Mouse (Mus musculus): Measurements from ENCODE around the gene Il2ra. TPM values are rescaled to one million over a fixed set of nuclear protein-coding genes. Genes with fewer than 3 reads are reported as not detected.
"Not testable (repeated sequence)": the region's sequence is repeated elsewhere in the genome, so short reads cannot be mapped to it uniquely, and the experiment has no call there.

Gene Il2ra
- polyA plus RNA-seq (2015; fragmentation: Nextera tagmentation; extraction: Ambion mirVana) = not detected in 2 replicates

- H3K9ac ChIP-seq (ENCODE audit: low read depth, low read length) = no peak within 1 kb of the TSS
- no peaks in the 10 kb centered on the region for H3K9me3 ChIP-seq (replicated peaks; ENCODE audit: control insufficient read depth, low read length)
- no peaks in the 10 kb centered on the region for H3K27me3 ChIP-seq (ENCODE audit: control insufficient read depth, insufficient read depth, low read depth, low read length)
- no peak within 1 kb of the TSS for H3K4me2 ChIP-seq (ENCODE audit: low read depth, low read length)
- ATAC-seq (ENCODE audit: low read depth) = no peak
- 70% methylated on average over 3 of the region's 3 CpGs for WGBS (ENCODE audit: insufficient replicate concordance)
- H3K4me3 ChIP-seq (ENCODE audit: low read depth, low read length) = no peak within 1 kb of the TSS
- H3K36me3 ChIP-seq (ENCODE audit: control insufficient read depth, insufficient read depth) = no peaks in the 10 kb centered on the region
- H3K4me1 ChIP-seq (ENCODE audit: control insufficient read depth, low read depth, low read length) = no peaks in the 10 kb centered on the region
- H3K27ac ChIP-seq (ENCODE audit: low read length) = no peak within 1 kb of the TSS
Observed at GRCm38 (mm10) chr2:11642451-11642941, at the start of gene Il2ra. Gene Il2ra (plus strand): TSS chr2:11642807.

GRCm38 (mm10) chr2:11596690-11597089, 45.9 kb upstream of the Il2ra start:
- H3K36me3 ChIP-seq (ENCODE audit: control insufficient read depth, insufficient read depth) = peaks cover 34% of the 10 kb centered on the region
- ATAC-seq (ENCODE audit: low read depth) = peak; percentile 48; the same call in 1 of the 2 replicates
- H3K27ac ChIP-seq (ENCODE audit: low read length) = no peak overlapping the region
- no peaks in the 10 kb centered on the region for H3K9me3 ChIP-seq (replicated peaks; ENCODE audit: control insufficient read depth, low read length)
- H3K4me2 ChIP-seq (ENCODE audit: low read depth, low read length) = no peak overlapping the region
- no peak overlapping the region for H3K4me3 ChIP-seq (ENCODE audit: low read depth, low read length)
- 60% methylated on average over 2 of the region's 2 CpGs for WGBS (ENCODE audit: insufficient replicate concordance)
- H3K27me3 ChIP-seq (ENCODE audit: control insufficient read depth, insufficient read depth, low read depth, low read length) = no peaks in the 10 kb centered on the region
- H3K4me1 ChIP-seq (ENCODE audit: control insufficient read depth, low read depth, low read length) = peaks cover 5% of the 10 kb centered on the region
- H3K9ac ChIP-seq (ENCODE audit: low read depth, low read length) = no peak overlapping the region

DNA sequence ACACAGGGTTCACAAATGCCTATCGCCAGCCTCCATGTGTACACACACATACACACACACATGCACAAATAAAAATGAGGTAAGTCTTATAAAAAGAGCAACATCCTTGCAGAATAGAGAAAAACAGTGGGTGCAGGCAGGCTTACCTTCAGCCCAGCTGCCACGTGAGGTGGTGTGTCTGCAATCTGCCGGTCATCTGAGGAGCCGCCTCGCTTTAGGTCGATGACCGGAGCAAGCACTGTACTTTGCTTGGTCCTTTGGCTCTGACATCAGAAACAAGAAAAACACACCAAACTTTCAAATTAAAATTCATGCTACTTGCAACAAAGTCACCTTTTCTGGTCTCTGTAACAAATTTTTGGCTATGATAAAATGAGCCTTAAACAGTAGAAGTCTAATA, 44.7 kb upstream of the Il2ra start:
- WGBS (ENCODE audit: insufficient replicate concordance) = 86% methylated on average over 7 of the region's 7 CpGs
- peaks cover 30% of the 10 kb centered on the region for H3K36me3 ChIP-seq (ENCODE audit: control insufficient read depth, insufficient read depth)
- no peaks in the 10 kb centered on the region for H3K9me3 ChIP-seq (replicated peaks; ENCODE audit: control insufficient read depth, low read length)
- no peaks in the 10 kb centered on the region for H3K27me3 ChIP-seq (ENCODE audit: control insufficient read depth, insufficient read depth, low read depth, low read length)
- ATAC-seq (ENCODE audit: low read depth) = no peak
- no peak overlapping the region for H3K4me3 ChIP-seq (ENCODE audit: low read depth, low read length)
- H3K9ac ChIP-seq (ENCODE audit: low read depth, low read length) = no peak overlapping the region
- H3K27ac ChIP-seq (ENCODE audit: low read length) = no peak overlapping the region
- H3K4me2 ChIP-seq (ENCODE audit: low read depth, low read length) = no peak overlapping the region
- H3K4me1 ChIP-seq (ENCODE audit: control insufficient read depth, low read depth, low read length) = peaks cover 11% of the 10 kb centered on the region

DNA sequence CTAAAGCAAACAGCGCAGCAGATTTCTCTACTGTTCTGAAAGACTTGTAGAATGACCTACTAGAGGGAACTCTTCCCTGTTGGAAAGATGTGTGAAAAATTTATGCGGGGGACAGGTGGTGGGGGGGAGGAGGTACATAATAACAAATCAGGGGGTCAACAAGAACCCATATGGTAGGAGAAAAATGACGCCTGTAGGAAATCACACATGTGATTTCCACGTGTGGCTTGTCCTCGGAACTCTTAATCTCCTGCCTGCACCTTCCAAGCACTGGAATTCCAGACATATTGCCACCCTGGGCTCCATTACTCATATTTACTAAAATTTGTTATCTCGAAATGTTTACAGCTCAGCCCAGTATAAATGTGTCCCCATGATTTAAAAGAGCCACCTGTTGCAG, 40.8 kb upstream of the Il2ra start:
- H3K9me3 ChIP-seq (replicated peaks; ENCODE audit: control insufficient read depth, low read length) = no peaks in the 10 kb centered on the region

GRCm38 (mm10) chr2:11602506-11603489, 39.8 kb upstream of the Il2ra start:
- WGBS (ENCODE audit: insufficient replicate concordance) = under 1% methylated on average over 78 of the region's 78 CpGs
- peak overlapping the region; percentile 82 for H3K4me2 ChIP-seq (ENCODE audit: low read depth, low read length)
- peak overlapping the region; percentile 48 for H3K27ac ChIP-seq (ENCODE audit: low read length)
- H3K9ac ChIP-seq (ENCODE audit: low read depth, low read length) = peak overlapping the region; percentile 95
- H3K4me1 ChIP-seq (ENCODE audit: control insufficient read depth, low read depth, low read length) = peaks cover 11% of the 10 kb centered on the region
- no peaks in the 10 kb centered on the region for H3K9me3 ChIP-seq (replicated peaks; ENCODE audit: control insufficient read depth, low read length)
- peak overlapping the region; percentile 95 for H3K4me3 ChIP-seq (ENCODE audit: low read depth, low read length)
- H3K27me3 ChIP-seq (ENCODE audit: control insufficient read depth, insufficient read depth, low read depth, low read length) = no peaks in the 10 kb centered on the region
- peaks cover 5% of the 10 kb centered on the region for H3K36me3 ChIP-seq (ENCODE audit: control insufficient read depth, insufficient read depth)
- peak; percentile 99 for ATAC-seq (ENCODE audit: low read depth)

More for the DNA sequence above, 40.8 kb upstream of the Il2ra start:
- WGBS (ENCODE audit: insufficient replicate concordance) = 66% methylated on average over 6 of the region's 6 CpGs
- Histone ChIP-seq H3K27ac (ENCODE audit: low read length) (no peak overlapping the region), H3K36me3 (ENCODE audit: control insufficient read depth, insufficient read depth) (peaks cover 11% of the 10 kb centered on the region), H3K4me2 (ENCODE audit: low read depth, low read length) (peak overlapping the region; percentile 82), H3K27me3 (ENCODE audit: control insufficient read depth, insufficient read depth, low read depth, low read length) (no peaks in the 10 kb centered on the region), H3K4me1 (ENCODE audit: control insufficient read depth, low read depth, low read length) (peaks cover 11% of the 10 kb centered on the region), H3K9ac (ENCODE audit: low read depth, low read length) (peak overlapping the region; percentile 95), H3K4me3 (ENCODE audit: low read depth, low read length) (peak overlapping the region; percentile 95)
- no peak for ATAC-seq (ENCODE audit: low read depth)

DNA sequence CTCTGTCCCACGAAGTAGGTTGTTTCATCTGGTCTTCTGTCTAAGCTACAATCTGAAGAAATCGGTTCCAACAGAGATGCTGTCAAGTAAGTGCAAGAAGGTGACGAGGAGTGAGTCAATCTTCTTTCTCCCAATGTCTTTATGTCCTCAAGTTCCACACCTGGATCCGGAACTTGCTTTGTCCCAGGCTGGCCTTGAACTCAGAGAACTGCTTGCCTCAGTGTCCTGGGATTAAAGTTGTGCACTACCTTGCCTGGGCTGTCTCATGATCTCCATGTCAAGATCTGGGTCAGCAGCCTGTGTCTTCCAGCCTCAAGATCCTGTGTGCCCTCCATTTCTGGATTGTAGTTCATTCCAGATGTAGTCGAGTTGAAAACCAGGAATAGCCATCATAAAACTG, 38.6 kb upstream of the Il2ra start, which contains the start of gene Rbm17:
Rbm17 (minus strand) TSS at position 101 of the 400 bp plus-strand sequence.
- Histone ChIP-seq H3K27me3 (ENCODE audit: control insufficient read depth, insufficient read depth, low read depth, low read length) (no peaks in the 10 kb centered on the region), H3K36me3 (ENCODE audit: control insufficient read depth, insufficient read depth) (peaks cover 3% of the 10 kb centered on the region; the same call in 1 of the 2 replicates), H3K27ac (ENCODE audit: low read length) (peak within 1 kb of the TSS; percentile 48), H3K4me3 (ENCODE audit: low read depth, low read length) (peak within 1 kb of the TSS; percentile 95), H3K4me2 (ENCODE audit: low read depth, low read length) (peak within 1 kb of the TSS; percentile 82), H3K4me1 (ENCODE audit: control insufficient read depth, low read depth, low read length) (peaks cover 11% of the 10 kb centered on the region), H3K9me3 (replicated peaks; ENCODE audit: control insufficient read depth, low read length) (no peaks in the 10 kb centered on the region), H3K9ac (ENCODE audit: low read depth, low read length) (peak within 1 kb of the TSS; percentile 95)
- no peak for ATAC-seq (ENCODE audit: low read depth)
- 69% methylated on average over 5 of the region's 5 CpGs for WGBS (ENCODE audit: insufficient replicate concordance)

DNA sequence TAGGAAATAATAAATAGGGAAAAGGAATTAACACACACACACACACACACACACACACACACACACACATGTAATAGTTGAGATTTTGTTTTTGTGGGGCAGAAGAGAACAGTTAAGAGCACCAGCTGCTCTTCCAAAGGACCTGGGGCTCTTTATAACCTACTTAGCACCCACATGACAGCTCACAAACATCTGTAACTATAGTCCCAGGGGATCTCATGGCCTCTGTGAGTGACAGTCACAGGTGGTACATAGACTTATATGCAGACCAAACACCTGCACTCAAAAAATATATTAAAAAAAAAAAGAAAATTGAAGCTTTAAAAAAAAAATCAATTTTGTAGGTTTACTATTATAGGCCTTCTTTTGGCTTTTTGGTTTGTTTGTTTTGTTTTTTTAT, 37.7 kb upstream of the Il2ra start:
- Histone ChIP-seq H3K36me3 (ENCODE audit: control insufficient read depth, insufficient read depth) (peaks cover 3% of the 10 kb centered on the region; the same call in 1 of the 2 replicates), H3K27ac (ENCODE audit: low read length) (no peak overlapping the region), H3K4me1 (ENCODE audit: control insufficient read depth, low read depth, low read length) (peaks cover 11% of the 10 kb centered on the region), H3K9me3 (replicated peaks; ENCODE audit: control insufficient read depth, low read length) (no peaks in the 10 kb centered on the region), H3K27me3 (ENCODE audit: control insufficient read depth, insufficient read depth, low read depth, low read length) (no peaks in the 10 kb centered on the region), H3K9ac (ENCODE audit: low read depth, low read length) (no peak overlapping the region), H3K4me3 (ENCODE audit: low read depth, low read length) (no peak overlapping the region), H3K4me2 (ENCODE audit: low read depth, low read length) (no peak overlapping the region)
- ATAC-seq (ENCODE audit: low read depth) = no peak

DNA sequence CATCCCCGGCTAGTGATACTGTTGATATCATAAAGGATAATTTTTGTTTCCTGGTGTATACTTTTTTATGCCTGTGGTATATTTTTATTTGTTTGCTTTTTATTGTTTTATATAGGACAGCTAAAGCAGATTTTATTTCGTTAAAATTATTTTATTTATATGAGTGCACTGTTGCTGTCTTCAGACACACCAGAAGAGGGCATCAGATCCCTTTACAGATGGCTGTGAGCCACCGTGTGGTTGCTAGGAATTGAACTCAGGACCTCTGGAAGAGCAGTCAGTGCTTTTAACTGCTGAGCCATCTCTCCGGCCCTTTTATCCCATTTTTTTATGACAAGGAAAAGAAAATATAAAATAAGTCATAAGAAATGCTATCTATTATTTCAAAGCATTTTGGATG, 35.9 kb upstream of the Il2ra start:
- not testable (repeated sequence) for H3K27me3 ChIP-seq (ENCODE audit: control insufficient read depth, insufficient read depth, low read depth, low read length); ATAC-seq (ENCODE audit: low read depth); H3K36me3 ChIP-seq (ENCODE audit: control insufficient read depth, insufficient read depth); H3K4me2 ChIP-seq (ENCODE audit: low read depth, low read length); H3K4me3 ChIP-seq (ENCODE audit: low read depth, low read length); H3K9me3 ChIP-seq (replicated peaks; ENCODE audit: control insufficient read depth, low read length); H3K27ac ChIP-seq (ENCODE audit: low read length); H3K9ac ChIP-seq (ENCODE audit: low read depth, low read length); H3K4me1 ChIP-seq (ENCODE audit: control insufficient read depth, low read depth, low read length)
- 54% methylated on average over 4 of the region's 4 CpGs for WGBS (ENCODE audit: insufficient replicate concordance)

DNA sequence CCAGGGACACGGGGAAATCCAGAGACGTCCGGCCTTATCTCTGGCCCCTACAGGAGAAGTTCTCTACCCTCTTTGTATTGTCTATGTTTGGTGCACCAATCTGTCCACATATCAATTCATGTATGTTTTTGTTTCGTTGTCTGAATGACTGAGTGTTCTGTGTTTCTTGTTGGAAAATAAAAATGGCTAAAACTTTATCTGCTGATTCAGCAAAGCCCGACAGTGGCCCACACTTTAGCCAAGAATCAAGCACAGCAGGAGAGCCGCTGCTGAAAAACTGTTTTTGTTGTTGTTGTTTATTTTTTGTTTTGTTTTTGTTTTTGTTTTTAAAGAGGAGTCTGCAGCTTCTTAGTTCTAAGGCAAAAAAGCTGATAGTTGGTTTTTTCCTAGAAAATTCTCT, 29.7 kb upstream of the Il2ra start:
- not testable (repeated sequence) for H3K4me3 ChIP-seq (ENCODE audit: low read depth, low read length); H3K9ac ChIP-seq (ENCODE audit: low read depth, low read length); H3K36me3 ChIP-seq (ENCODE audit: control insufficient read depth, insufficient read depth); H3K27ac ChIP-seq (ENCODE audit: low read length); H3K9me3 ChIP-seq (replicated peaks; ENCODE audit: control insufficient read depth, low read length); ATAC-seq (ENCODE audit: low read depth); H3K27me3 ChIP-seq (ENCODE audit: control insufficient read depth, insufficient read depth, low read depth, low read length); H3K4me2 ChIP-seq (ENCODE audit: low read depth, low read length); H3K4me1 ChIP-seq (ENCODE audit: control insufficient read depth, low read depth, low read length)
- 69% methylated on average over 6 of the region's 6 CpGs for WGBS (ENCODE audit: insufficient replicate concordance)

Data from liver, embryonic 16.5 days (tissue).